Mouse (Mus musculus): ENCODE results near the gene Alkbh7. TPM values are rescaled to one million over a fixed set of nuclear protein-coding genes. Genes with fewer than 3 reads are reported as not detected.

Gene Alkbh7
- 49.4 and 50.8 TPM in 2 replicates for polyA plus RNA-seq (2014; fragmentation: Nextera tagmentation; extraction: Ambion mirVana)

DNA sequence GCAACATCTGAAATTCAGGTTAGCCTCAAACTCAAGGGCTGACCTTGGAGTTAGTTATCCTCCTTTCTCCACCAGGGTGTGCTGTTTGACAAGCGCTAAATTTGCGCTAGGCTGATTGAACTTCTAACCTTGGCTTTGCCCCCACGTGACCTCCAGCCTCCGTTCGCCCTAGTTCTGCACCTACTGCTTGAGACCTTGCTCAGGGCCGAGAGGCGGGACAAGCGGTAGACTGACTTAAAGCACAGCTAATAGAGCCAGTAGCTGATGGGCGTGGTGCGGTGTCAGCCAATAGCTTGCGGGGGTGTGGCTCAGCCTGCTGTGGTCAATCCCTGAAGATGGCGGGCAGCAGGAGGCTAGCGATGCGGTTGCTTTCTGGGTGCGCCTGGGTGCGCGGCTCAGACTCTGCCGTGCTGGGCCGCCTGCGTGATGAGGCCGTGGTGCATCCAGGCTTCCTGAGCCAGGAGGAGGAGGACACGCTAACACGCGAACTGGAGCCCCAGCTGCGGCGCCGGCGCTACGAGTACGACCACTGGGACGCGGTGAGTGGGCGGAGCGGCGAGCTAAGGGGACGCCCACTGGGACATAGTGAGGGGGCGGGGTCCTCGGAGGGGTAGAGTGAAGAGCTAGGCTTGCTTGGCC is at the start of gene Alkbh7:
TSS of gene Alkbh7 (plus strand) at position 311 of the 639 bp plus-strand sequence.
- Histone ChIP-seq H3K9me3 (replicated peaks; ENCODE audit: control insufficient read depth, low read length) (no peaks in the 10 kb centered on the region), H3K27ac (ENCODE audit: low read depth, low read length) (no peak within 1 kb of the TSS; the same call in 1 of the 2 replicates), H3K36me3 (ENCODE audit: control insufficient read depth, insufficient read depth, low read length) (peaks cover 25% of the 10 kb centered on the region), H3K9ac (ENCODE audit: low read depth, low read length) (peak within 1 kb of the TSS; percentile 72; the same call in 1 of the 2 replicates), H3K4me2 (peak within 1 kb of the TSS; percentile 76), H3K27me3 (ENCODE audit: control insufficient read depth, insufficient read depth, low read length) (no peaks in the 10 kb centered on the region), H3K4me3 (ENCODE audit: low read depth, low read length) (peak within 1 kb of the TSS; percentile 76), H3K4me1 (ENCODE audit: control insufficient read depth, insufficient read depth, low read length) (peaks cover 23% of the 10 kb centered on the region)
- WGBS (ENCODE audit: insufficient replicate concordance): 0% methylated on average over 38 of the region's 38 CpGs
- peak; percentile 99 for ATAC-seq (replicated peaks; ENCODE audit: insufficient number of reproducible peaks, low FRiP score, low TSS enrichment)

DNA sequence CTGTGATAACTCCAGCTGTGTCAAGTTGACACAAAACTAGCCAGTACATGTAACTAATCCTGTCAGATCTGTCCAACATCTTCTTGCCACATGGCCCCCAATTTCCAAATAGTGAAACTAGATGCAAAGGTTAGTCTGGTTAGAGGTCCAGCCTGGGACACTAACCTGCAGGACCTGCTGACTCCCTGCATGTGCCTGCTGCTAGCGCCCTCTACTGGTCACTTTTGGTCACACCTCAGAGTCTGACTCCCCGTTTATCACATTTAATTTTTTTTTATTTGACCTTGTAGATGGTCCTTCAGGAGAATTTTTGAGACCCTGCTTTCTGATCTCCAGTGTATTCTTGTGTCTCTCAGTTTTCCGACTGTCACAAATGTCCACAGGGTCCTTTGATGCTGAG is 46.2 kb upstream of the Alkbh7 start:
- no peak for ATAC-seq (replicated peaks; ENCODE audit: insufficient number of reproducible peaks, low FRiP score, low TSS enrichment)
- 14% methylated on average over 3 of the region's 3 CpGs for WGBS (ENCODE audit: insufficient replicate concordance)

DNA sequence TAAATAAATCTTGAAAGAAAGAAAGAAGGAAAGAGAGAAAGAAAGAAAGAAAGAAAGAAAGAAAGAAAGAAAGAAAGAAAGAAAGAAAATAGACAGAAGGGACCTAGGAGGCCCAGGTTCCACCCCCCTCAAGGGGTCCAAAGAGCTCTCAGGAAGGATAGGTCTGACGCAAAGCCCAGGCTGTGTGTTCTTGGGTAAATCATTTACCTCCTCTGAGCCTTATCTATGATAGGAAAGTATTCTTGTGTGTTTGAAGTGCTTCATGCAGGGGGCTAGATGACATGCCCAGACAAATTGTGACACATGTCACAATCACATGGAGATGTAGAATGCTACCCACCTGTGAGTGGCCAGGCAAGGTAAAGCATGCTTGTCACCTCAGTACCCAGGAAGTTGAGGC is 44.5 kb upstream of the Alkbh7 start:
- no peaks in the 10 kb centered on the region for H3K36me3 ChIP-seq (ENCODE audit: control insufficient read depth, insufficient read depth, low read length)

More for the DNA sequence above, 46.2 kb upstream of the Alkbh7 start:
- Histone ChIP-seq H3K4me3 (ENCODE audit: low read depth, low read length) (no peak overlapping the region), H3K27me3 (ENCODE audit: control insufficient read depth, insufficient read depth, low read length) (no peaks in the 10 kb centered on the region), H3K4me2 (no peak overlapping the region), H3K9ac (ENCODE audit: low read depth, low read length) (no peak overlapping the region), H3K4me1 (ENCODE audit: control insufficient read depth, insufficient read depth, low read length) (no peaks in the 10 kb centered on the region), H3K9me3 (replicated peaks; ENCODE audit: control insufficient read depth, low read length) (no peaks in the 10 kb centered on the region), H3K36me3 (ENCODE audit: control insufficient read depth, insufficient read depth, low read length) (no peaks in the 10 kb centered on the region), H3K27ac (ENCODE audit: low read depth, low read length) (no peak overlapping the region)

DNA sequence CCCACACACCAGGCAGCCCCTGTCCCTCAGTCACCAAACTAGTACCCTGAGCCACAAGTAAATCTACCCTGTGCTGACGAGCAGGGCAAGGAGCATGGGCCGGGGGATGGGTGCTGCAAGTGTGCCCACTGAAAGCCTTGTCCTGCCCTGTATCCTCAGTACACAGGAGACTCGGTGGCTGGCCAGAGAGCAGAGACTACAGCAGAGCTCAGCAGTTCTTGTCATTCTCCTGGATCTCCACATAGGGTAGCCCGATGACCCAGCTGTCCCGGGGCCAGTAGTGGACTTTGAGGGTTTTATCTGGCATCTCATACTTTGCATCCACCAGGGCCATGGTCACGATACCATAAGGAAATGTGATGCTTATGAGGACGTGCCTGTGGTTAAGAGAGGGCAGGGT is 42.3 kb upstream of the Alkbh7 start:
- no peaks in the 10 kb centered on the region for H3K27me3 ChIP-seq (ENCODE audit: control insufficient read depth, insufficient read depth, low read length)
- no peak overlapping the region for H3K27ac ChIP-seq (ENCODE audit: low read depth, low read length)
- no peak overlapping the region for H3K4me3 ChIP-seq (ENCODE audit: low read depth, low read length)
- no peaks in the 10 kb centered on the region for H3K9me3 ChIP-seq (replicated peaks; ENCODE audit: control insufficient read depth, low read length)
- H3K4me1 ChIP-seq (ENCODE audit: control insufficient read depth, insufficient read depth, low read length): no peaks in the 10 kb centered on the region
- ATAC-seq (replicated peaks; ENCODE audit: insufficient number of reproducible peaks, low FRiP score, low TSS enrichment): no peak
- H3K9ac ChIP-seq (ENCODE audit: low read depth, low read length): no peak overlapping the region
- H3K4me2 ChIP-seq: no peak overlapping the region
- H3K36me3 ChIP-seq (ENCODE audit: control insufficient read depth, insufficient read depth, low read length): no peaks in the 10 kb centered on the region
- WGBS (ENCODE audit: insufficient replicate concordance): 73% methylated on average over 7 of the region's 7 CpGs

More for the DNA sequence above, 44.5 kb upstream of the Alkbh7 start:
- WGBS (ENCODE audit: insufficient replicate concordance): 75% methylated on average over 1 of the region's 1 CpGs
- Histone ChIP-seq H3K4me1 (ENCODE audit: control insufficient read depth, insufficient read depth, low read length) (no peaks in the 10 kb centered on the region), H3K27me3 (ENCODE audit: control insufficient read depth, insufficient read depth, low read length) (no peaks in the 10 kb centered on the region), H3K9ac (ENCODE audit: low read depth, low read length) (no peak overlapping the region), H3K9me3 (replicated peaks; ENCODE audit: control insufficient read depth, low read length) (no peaks in the 10 kb centered on the region), H3K27ac (ENCODE audit: low read depth, low read length) (no peak overlapping the region), H3K4me3 (ENCODE audit: low read depth, low read length) (no peak overlapping the region), H3K4me2 (no peak overlapping the region)
- ATAC-seq (replicated peaks; ENCODE audit: insufficient number of reproducible peaks, low FRiP score, low TSS enrichment): no peak

DNA sequence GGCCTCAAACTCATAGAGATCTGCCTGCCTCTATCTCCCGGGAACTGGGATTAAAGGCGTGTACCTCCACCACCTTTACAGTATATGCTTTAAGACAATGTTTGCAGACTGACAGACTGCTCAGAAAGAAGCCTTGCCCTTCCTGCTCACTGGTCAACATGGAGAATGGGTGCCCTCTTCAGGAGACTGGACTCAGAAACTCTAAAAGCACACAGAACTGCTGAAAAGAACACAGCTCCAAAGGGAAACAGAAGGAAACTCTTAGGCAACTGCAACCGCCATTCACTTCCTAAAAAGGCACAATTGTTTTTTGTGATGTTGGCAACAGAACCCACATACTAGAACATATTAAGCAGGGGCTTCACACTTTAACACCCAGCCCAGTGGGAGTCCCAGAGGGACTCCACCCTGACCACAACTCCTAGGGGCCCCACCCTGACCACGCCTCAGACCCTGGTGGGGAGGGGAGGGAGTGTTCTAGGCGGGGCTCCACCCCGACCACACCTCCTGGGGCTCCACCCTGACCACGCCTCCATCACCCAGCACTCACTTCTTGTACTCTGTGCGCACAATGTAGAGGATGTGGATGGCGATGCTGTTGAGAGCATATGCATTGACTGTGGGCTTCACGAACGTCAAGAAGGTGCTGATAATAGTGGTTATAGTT is 39.2 kb upstream of the Alkbh7 start:
- ATAC-seq (replicated peaks; ENCODE audit: insufficient number of reproducible peaks, low FRiP score, low TSS enrichment): peak; percentile 90
- WGBS (ENCODE audit: insufficient replicate concordance): 16% methylated on average over 11 of the region's 11 CpGs

DNA sequence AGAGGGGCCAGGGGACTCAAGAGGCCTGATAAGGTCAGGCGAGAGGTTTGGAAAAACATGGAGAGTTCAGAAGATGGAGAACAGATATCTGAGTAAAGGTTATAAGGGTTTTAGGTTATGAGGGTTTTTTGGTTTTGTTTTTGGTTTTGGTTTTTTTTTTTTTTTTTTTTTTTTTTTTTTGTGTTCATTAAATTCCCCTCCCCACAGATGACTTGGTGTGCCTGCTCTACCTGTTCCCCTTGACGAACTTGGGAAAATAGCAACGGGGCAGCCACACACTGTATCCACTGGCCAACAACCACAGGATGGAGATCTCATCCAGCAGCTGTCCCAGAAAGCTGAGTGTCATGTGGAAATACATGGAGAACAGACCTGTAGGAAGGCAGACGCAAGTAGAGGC is 38.5 kb upstream of the Alkbh7 start:
- H3K9ac ChIP-seq (ENCODE audit: low read depth, low read length): no peak overlapping the region
- 58% methylated on average over 4 of the region's 4 CpGs for WGBS (ENCODE audit: insufficient replicate concordance)
- no peak overlapping the region for H3K4me3 ChIP-seq (ENCODE audit: low read depth, low read length)
- no peaks in the 10 kb centered on the region for H3K36me3 ChIP-seq (ENCODE audit: control insufficient read depth, insufficient read depth, low read length)
- H3K4me1 ChIP-seq (ENCODE audit: control insufficient read depth, insufficient read depth, low read length): no peaks in the 10 kb centered on the region
- no peak overlapping the region for H3K4me2 ChIP-seq
- H3K27me3 ChIP-seq (ENCODE audit: control insufficient read depth, insufficient read depth, low read length): no peaks in the 10 kb centered on the region
- no peak overlapping the region for H3K27ac ChIP-seq (ENCODE audit: low read depth, low read length)
- H3K9me3 ChIP-seq (replicated peaks; ENCODE audit: control insufficient read depth, low read length): no peaks in the 10 kb centered on the region
- no peak for ATAC-seq (replicated peaks; ENCODE audit: insufficient number of reproducible peaks, low FRiP score, low TSS enrichment)

More for the DNA sequence above, 39.2 kb upstream of the Alkbh7 start:
- H3K9ac ChIP-seq (ENCODE audit: low read depth, low read length): no peak overlapping the region
- no peak overlapping the region for H3K4me3 ChIP-seq (ENCODE audit: low read depth, low read length)
- H3K9me3 ChIP-seq (replicated peaks; ENCODE audit: control insufficient read depth, low read length): no peaks in the 10 kb centered on the region
- H3K36me3 ChIP-seq (ENCODE audit: control insufficient read depth, insufficient read depth, low read length): no peaks in the 10 kb centered on the region
- H3K27me3 ChIP-seq (ENCODE audit: control insufficient read depth, insufficient read depth, low read length): no peaks in the 10 kb centered on the region
- no peaks in the 10 kb centered on the region for H3K4me1 ChIP-seq (ENCODE audit: control insufficient read depth, insufficient read depth, low read length)
- no peak overlapping the region for H3K27ac ChIP-seq (ENCODE audit: low read depth, low read length)
- H3K4me2 ChIP-seq: no peak overlapping the region

DNA sequence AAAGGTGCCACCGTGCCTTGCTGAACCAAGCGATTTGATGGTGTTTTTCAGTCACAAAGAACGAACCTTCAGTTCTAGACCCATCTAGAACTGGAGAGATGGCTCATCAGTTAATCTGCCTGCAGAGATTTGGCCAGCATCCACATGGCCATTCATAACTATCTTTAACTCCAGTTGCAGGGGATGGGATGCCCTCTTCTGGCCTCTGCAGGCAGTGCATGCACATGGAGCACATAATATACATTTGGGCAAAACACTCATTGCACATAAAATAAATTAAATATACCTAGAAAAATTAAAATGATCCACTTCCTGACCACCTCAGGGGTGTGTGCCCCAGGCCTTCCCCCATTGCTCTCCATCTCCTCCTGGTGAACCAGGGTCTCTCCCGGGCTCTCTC is 35.3 kb upstream of the Alkbh7 start:
- no peak overlapping the region for H3K9ac ChIP-seq (ENCODE audit: low read depth, low read length)
- H3K27me3 ChIP-seq (ENCODE audit: control insufficient read depth, insufficient read depth, low read length): no peaks in the 10 kb centered on the region
- H3K4me2 ChIP-seq: no peak overlapping the region
- no peaks in the 10 kb centered on the region for H3K9me3 ChIP-seq (replicated peaks; ENCODE audit: control insufficient read depth, low read length)
- H3K4me3 ChIP-seq (ENCODE audit: low read depth, low read length): no peak overlapping the region
- no peak overlapping the region for H3K27ac ChIP-seq (ENCODE audit: low read depth, low read length)
- no peaks in the 10 kb centered on the region for H3K4me1 ChIP-seq (ENCODE audit: control insufficient read depth, insufficient read depth, low read length)
- no peak for ATAC-seq (replicated peaks; ENCODE audit: insufficient number of reproducible peaks, low FRiP score, low TSS enrichment)
- H3K36me3 ChIP-seq (ENCODE audit: control insufficient read depth, insufficient read depth, low read length): no peaks in the 10 kb centered on the region
- 78% methylated on average over 4 of the region's 4 CpGs for WGBS (ENCODE audit: insufficient replicate concordance)

DNA sequence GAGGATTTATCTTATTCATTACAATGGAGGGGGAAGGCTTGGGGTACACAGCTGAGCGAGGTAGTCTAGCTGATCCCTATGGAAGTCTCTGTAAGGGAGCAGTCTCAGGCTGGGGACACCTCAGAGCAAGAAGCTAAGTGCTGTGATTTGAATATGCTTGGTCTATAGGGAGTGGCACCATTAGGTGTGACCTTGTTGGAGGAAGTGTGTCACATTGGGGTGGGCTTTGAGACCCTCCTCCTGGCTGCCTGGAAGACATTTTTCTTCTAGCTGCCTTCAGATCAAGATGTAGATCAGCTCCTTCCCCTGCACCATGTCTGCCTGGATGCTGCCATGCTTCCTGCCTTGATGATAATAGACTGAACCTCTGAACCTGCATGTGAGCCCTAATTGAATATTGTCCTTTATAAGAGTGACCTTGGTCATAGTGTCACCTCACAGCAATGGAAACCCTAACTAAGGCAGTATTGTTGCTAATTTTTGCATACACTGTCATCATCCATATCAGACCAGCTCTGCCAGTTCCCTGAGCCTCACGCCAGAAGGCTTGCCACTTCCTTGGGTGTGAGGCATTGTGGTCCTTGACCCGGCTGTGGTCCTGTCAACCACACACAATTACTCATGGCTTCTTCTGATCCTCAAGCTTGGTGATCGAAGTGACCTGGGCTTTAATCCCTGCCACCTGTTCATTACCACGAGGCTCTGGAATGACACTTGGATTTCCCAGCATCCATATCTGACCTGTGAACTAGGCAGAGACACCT is 34.3 kb upstream of the Alkbh7 start:
- no peak for ATAC-seq (replicated peaks; ENCODE audit: insufficient number of reproducible peaks, low FRiP score, low TSS enrichment)

More for the DNA sequence above, 34.3 kb upstream of the Alkbh7 start:
- Histone ChIP-seq H3K27me3 (ENCODE audit: control insufficient read depth, insufficient read depth, low read length) (no peaks in the 10 kb centered on the region), H3K4me3 (ENCODE audit: low read depth, low read length) (no peak overlapping the region), H3K36me3 (ENCODE audit: control insufficient read depth, insufficient read depth, low read length) (no peaks in the 10 kb centered on the region), H3K4me2 (no peak overlapping the region), H3K9me3 (replicated peaks; ENCODE audit: control insufficient read depth, low read length) (no peaks in the 10 kb centered on the region), H3K9ac (ENCODE audit: low read depth, low read length) (no peak overlapping the region), H3K4me1 (ENCODE audit: control insufficient read depth, insufficient read depth, low read length) (no peaks in the 10 kb centered on the region), H3K27ac (ENCODE audit: low read depth, low read length) (no peak overlapping the region)
- 70% methylated on average over 5 of the region's 5 CpGs for WGBS (ENCODE audit: insufficient replicate concordance)

Data from heart, embryonic 11.5 days (tissue).